Mouse (Mus musculus) bone marrow macrophage, adult 2 months (primary cell): Measurements from ENCODE around the gene Samd4b. TPM values are rescaled to one million over a fixed set of nuclear protein-coding genes. Genes with fewer than 3 reads are reported as not detected.

ENCODE experiments used
- H3K27ac ChIP-seq: 2 replicates; pipeline ENCODE4 v1.5.1; 2012; ENCODE audit warnings: low read depth, low read length; ENCODE audit not compliant: insufficient read depth
- H3K4me1 ChIP-seq: 2 replicates; pipeline ENCODE4 v1.6.1; 2012; ENCODE audit warnings: low read length; ENCODE audit not compliant: control insufficient read depth, insufficient read depth
- H3K4me3 ChIP-seq: 2 replicates; pipeline ENCODE4 v1.5.1; 2012; ENCODE audit warnings: mild to moderate bottlenecking, low read length, moderate library complexity; ENCODE audit not compliant: insufficient read depth
- CTCF ChIP-seq: IDR thresholded peaks from 2 replicates; pipeline ENCODE4 v1.5.1; 2012; ENCODE audit warnings: low read depth, mild to moderate bottlenecking, low read length, moderate library complexity
- POLR2A ChIP-seq: IDR thresholded peaks from 2 replicates; pipeline ENCODE4 v1.6.1; 2012; ENCODE audit warnings: mild to moderate bottlenecking, low read depth, low read length, borderline replicate concordance
- polyA plus RNA-seq: library from polyadenylated mRNA; stranded (reverse); fragments of >200 nt; gene quantifications from 2 replicates; pipeline ENCODE4 v1.2.4, GENCODE M21; 2012; ENCODE audit not compliant: missing spikeins, insufficient read depth, insufficient read length

The Samd4b gene
- polyA plus RNA-seq, 1 experiment: 47.4 TPM

DNA sequence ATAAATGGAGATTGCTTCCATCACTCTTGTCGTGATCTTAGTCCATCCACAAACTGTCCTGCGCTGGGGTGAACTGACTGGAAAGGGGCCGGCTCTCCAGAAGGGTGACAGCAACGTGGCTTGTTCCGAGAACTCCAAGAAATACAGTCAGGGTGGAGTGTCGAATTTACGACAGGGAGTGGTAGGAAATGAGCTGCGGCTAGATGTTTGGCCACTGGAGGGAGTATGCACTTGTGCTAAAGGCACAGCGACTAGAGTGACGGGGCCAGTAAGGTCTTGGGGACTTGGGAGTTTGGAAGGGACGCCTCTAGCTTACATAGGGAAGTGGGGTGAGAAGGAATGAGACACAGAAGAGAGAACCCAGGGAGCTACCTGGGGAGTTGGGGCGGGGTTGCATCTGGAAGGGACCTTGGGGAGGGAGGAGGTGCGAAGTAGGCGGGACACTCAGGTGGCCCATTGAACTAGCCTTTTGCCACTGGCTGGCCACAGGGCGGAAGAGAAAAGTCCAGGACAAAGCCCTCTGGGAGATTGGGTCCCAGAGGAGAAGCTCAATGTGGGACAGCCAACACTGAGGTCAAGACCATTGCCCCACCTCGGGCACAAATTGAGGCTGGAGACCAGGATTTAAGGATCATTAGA is 160.9 kb downstream of the Samd4b start, which contains the start of gene Gmfg:
Gene Gmfg (plus strand): TSS at position 516 of the 639 bp plus-strand sequence.
- peak within 1 kb of the TSS; percentile 73 for H3K4me3 ChIP-seq
- peak within 1 kb of the TSS; percentile 48 for H3K27ac ChIP-seq
- TF ChIP-seq POLR2A: no peak
- peak; percentile 69 for TF ChIP-seq CTCF
- peaks cover 46% of the 10 kb centered on the region for H3K4me1 ChIP-seq

DNA sequence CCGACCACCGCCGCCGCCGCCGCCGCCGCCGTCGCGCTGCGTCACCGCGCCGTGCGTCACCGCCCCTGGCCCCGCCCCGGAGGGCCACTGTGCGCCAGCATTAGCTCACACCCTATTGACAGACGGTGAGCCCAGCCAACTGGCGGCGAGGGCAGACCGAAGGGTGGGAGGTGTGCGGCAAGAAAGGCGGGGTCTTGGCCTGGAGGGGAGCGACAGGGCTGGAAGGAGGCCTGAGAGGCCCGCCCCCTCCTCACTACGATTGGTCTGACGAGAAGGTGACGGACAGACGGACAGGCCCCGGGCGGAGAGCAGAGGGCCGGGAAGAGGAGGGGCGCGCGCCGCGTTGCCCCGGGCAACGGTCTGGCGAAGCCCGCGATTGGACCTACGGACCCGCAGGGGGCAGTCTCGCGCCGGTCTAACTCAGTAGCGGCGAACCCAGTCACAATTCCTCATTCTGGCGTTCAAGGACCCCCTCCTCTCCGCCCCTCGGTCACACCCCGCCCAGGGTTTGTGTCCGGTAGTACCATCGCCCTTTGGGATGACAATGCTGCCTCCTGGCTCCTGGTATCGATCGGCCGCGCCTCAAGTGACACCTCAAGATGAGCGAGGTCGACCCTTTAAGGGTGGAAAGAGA is 161.6 kb downstream of the Samd4b start:
- H3K4me1 ChIP-seq: peaks cover 43% of the 10 kb centered on the region
- TF ChIP-seq POLR2A: no peak
- TF ChIP-seq CTCF: no peak
- peak overlapping the region; percentile 46 for H3K27ac ChIP-seq
- peak overlapping the region; percentile 73 for H3K4me3 ChIP-seq

DNA sequence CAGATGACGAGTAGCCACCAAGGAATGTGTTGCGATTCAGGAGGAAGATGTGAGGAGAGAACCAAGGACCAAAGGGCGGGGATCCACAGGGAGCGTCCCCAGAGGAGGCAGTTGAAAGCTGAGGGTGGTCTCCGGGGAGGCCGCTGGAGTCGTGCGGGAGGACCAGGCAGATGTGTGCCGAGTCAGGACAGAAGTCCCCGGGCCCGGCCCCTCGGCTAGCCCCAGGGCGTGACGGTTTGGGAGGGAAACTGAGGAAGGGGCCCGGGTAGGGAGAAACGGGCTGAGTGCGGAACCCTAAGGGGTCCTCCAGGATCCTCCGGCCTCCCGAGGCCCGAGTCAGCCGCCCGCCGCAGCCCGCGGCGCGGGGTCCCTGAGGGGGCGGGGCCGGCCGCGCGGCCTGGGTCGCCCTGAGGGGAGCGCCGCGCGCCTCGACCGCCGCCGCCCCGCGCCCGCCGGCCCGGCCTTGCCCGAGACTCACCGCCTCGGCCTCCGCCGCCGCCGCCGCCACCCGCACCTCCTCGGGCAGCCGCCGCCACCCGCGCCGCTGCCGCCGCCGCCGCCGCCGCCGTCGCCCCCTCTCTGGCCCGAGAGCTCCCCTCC is 162.2 kb downstream of the Samd4b start:
- H3K4me1 ChIP-seq: peaks cover 45% of the 10 kb centered on the region

DNA sequence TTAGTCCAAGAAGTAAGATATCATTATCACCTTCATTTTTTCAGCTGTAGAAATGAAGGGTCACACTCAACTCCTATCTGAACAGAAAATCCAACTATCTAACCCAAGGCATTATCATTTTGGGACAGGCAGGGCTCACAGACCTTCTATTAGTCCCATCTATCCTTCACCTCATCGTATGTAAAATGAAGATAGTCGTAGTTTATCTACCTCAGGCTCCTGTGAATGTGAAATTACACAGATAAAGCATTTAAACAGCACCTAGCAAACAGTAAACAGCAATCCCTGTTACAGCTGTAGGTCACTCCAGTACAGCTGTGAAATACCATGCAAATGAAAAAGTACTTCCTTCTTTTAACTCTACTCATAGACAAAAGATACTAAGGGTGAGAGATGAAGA is 165.7 kb downstream of the Samd4b start:
- Histone ChIP-seq H3K4me1 (peaks cover 54% of the 10 kb centered on the region), H3K27ac (no peak overlapping the region), H3K4me3 (no peak overlapping the region)
- TF ChIP-seq POLR2A (no peak), CTCF (no peak)

More for the DNA sequence above, 162.2 kb downstream of the Samd4b start:
- no peak overlapping the region for H3K27ac ChIP-seq
- TF ChIP-seq CTCF (no peak), POLR2A (no peak)
- peak overlapping the region; percentile 65 for H3K4me3 ChIP-seq

DNA sequence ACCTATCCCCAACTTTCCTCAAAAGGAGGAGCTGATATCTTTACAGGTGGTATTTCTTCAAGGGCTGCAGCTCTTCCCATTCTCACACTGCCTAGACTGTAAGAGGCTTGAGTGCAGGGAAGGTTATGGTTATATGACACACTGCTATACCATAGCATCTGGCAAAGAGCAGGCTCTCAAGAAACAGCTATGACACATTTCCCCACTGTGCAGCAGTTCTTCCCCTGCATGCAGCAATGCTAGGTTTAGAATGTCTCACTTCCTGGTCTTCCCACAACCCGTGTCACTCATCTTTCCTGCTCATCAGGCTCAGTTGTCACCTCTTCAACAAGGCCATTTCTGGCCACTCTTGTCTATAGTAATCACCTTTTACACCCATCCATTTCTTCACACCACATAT is 167.4 kb downstream of the Samd4b start:
- Histone ChIP-seq H3K27ac (peak overlapping the region; percentile 12; the same call in 1 of the 2 replicates), H3K4me3 (no peak overlapping the region), H3K4me1 (peaks cover 55% of the 10 kb centered on the region)
- TF ChIP-seq POLR2A: no peak
- no peak for TF ChIP-seq CTCF

DNA sequence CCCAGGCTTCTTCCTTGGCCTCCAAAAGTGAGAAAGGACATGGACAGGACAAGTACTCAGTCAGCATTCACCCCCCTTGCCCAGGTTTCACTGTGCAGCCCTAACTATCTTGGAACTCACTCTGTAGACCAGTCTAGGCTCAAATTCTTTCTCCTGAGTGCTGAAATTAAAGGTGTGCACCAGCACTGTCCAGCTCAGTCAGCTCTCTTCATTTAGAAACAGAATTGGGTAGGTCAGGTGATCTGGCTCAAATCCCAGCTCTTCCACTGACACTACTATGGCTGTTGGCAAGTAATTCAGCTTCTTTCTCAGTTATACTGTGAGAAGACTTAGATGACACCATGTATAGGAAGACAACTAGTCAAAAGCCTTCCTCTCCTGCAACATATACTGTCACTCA is 170.2 kb downstream of the Samd4b start:
- peaks cover 41% of the 10 kb centered on the region for H3K4me1 ChIP-seq
- no peak overlapping the region for H3K4me3 ChIP-seq
- TF ChIP-seq POLR2A (no peak), CTCF (no peak)
- H3K27ac ChIP-seq: no peak overlapping the region

DNA sequence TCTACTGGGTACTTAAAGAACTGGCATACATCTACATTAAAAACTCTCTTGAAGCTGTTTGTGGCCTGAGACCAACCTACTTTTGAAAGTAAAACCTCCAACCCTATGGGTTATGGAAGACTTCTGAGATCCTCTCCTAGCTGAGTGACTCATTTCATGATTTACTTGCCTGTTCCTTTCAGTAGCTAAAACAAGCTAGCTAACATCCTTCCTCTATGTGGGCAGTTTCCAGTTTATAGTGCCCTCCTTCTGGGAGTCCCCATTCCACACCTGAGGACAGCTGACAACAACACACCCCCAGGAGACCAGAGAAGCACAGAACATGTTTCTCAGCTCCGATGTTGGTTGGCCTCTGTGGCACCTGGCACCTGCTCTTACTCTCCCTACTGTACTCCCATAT is 174.9 kb downstream of the Samd4b start:
- H3K4me3 ChIP-seq: no peak overlapping the region
- peaks cover 26% of the 10 kb centered on the region for H3K4me1 ChIP-seq
- no peak overlapping the region for H3K27ac ChIP-seq
- no peak for TF ChIP-seq POLR2A
- no peak for TF ChIP-seq CTCF

DNA sequence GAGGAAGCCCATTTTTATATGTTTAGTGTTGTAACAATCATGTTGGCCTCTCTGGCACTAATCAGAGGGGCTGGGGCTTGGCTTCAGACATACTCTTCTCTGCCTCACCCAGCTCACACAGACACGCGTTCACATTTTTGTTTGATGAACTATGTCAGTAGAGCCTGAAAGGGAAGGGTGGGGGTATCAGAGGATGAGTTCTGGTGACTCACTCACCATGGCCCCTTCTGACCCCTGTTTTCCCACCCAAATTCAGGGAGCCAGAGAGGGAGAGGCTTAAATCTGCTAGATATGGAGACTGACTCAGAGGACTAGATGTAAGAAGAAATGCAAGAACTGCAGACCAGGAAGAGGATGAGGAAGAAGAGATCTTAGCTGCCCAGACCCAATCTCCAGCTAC is 178.5 kb downstream of the Samd4b start:
- TF ChIP-seq POLR2A: no peak
- no peak for TF ChIP-seq CTCF
- H3K27ac ChIP-seq: no peak overlapping the region
- H3K4me3 ChIP-seq: no peak overlapping the region
- peaks cover 17% of the 10 kb centered on the region for H3K4me1 ChIP-seq

DNA sequence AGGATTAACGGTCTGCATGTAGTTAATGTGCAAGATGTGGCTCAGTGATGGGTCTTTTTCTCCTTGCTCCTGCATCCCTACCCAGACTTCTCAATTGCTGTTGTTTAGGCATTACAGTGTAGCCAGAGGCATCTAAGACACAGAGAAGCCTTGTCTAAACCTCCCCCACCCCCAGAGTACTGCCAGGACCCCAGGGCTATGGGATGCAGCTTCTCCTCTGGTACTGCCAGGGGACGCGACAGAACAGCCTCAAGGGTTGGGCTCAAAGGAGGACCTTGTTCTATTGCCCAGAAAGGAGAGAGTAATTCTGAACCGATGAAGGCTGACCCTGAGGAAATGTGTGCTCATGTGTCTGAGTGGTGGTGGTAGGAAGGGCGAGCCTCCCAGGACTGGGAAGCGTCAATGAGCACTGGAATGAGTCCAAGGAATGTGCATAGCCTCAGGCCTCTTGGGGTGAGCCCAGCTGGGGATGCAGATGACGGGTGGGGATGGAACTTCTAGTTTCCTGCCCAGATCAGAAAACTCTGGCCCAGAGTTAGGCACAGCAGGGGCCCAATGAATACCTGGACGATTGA is 179.8 kb downstream of the Samd4b start:
- H3K27ac ChIP-seq: no peak overlapping the region
- no peak overlapping the region for H3K4me3 ChIP-seq
- no peak for TF ChIP-seq POLR2A
- TF ChIP-seq CTCF: no peak
- peaks cover 13% of the 10 kb centered on the region for H3K4me1 ChIP-seq

DNA sequence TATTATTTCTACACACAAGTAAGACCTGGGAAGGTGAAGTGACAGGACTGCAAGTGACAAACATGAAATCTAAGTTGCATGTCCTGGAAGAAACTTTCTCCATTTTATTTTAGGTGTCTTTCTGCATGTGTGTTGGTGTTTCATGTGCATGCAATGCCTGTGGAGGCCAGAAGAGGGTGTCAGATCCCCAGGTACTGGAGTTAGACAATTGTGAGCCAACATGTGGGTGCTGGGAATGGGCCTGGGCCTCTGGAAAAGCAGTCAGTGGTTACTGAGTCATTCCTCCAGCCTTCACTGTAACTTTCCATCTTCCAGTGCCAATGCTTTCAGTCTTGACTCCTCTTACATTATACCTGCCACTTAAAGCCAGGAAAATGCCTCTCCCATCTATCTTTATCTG is 180.6 kb downstream of the Samd4b start:
- no peak overlapping the region for H3K27ac ChIP-seq
- no peak for TF ChIP-seq POLR2A
- H3K4me3 ChIP-seq: no peak overlapping the region
- H3K4me1 ChIP-seq: peaks cover 13% of the 10 kb centered on the region
